Mouse (Mus musculus) midbrain, embryonic 15.5 days (tissue): ENCODE measurements around the gene Zfp846. TPM values are rescaled to one million over a fixed set of nuclear protein-coding genes. Genes with fewer than 3 reads are reported as not detected.

ENCODE experiments used
- polyA plus RNA-seq: library from polyadenylated mRNA; unstranded; fragments of >200 nt; fragmentation: Nextera tagmentation; extraction: Ambion mirVana; gene quantifications from 2 replicates; pipeline ENCODE4 v1.2.1, GENCODE M21; 2015

The Zfp846 gene
- polyA plus RNA-seq, 1 experiment from 2014 or later: 60.5 TPM

Other genes with a start within 250 kb of the Zfp846 start
- 0.11 and 0.19 TPM in 2 replicates for gene Olfr18, start 245.2 kb upstream of the Zfp846 start, polyA plus RNA-seq
- gene Zfp560, start 196.1 kb upstream of the Zfp846 start, polyA plus RNA-seq: 33.4 and 39.4 TPM in 2 replicates
- gene Zfp26, start 121.1 kb upstream of the Zfp846 start, polyA plus RNA-seq: 13.9 and 15.8 TPM in 2 replicates
- 30.7 and 31.0 TPM in 2 replicates for gene Zfp426, start 88.5 kb upstream of the Zfp846 start, polyA plus RNA-seq
- gene Zfp266, start 59.9 kb upstream of the Zfp846 start, polyA plus RNA-seq: 117 and 124 TPM in 2 replicates
- 411 and 447 TPM in 2 replicates for gene Ubl5, start 61.6 kb downstream of the Zfp846 start, polyA plus RNA-seq
- 16.0 and 17.8 TPM in 2 replicates for gene Fbxl12, start 63.5 kb downstream of the Zfp846 start, polyA plus RNA-seq
- 65.0 and 68.4 TPM in 2 replicates for gene Pin1, start 70.8 kb downstream of the Zfp846 start, polyA plus RNA-seq
- gene Olfm2, start 165.1 kb downstream of the Zfp846 start, polyA plus RNA-seq: 209 and 213 TPM in 2 replicates
- 0.85 and 0.98 TPM in 2 replicates for gene Col5a3, start 233.8 kb downstream of the Zfp846 start, polyA plus RNA-seq
- not detected in 2 replicates for gene Rdh8, start 237.2 kb downstream of the Zfp846 start, polyA plus RNA-seq